Mouse (Mus musculus) liver, embryonic 12.5 days (tissue): ENCODE data around the gene Pon3. TPM values are rescaled to one million over a fixed set of nuclear protein-coding genes. Genes with fewer than 3 reads are reported as not detected.
A peak's percentile ranks its signal among the peaks of the same experiment; 100 is the strongest.

ENCODE experiments used
- ATAC-seq: fragments of 200-750 bp; cut with Nextera tagmentation; 2 replicates; pipeline ENCODE4 v1.8.0; 2017; ENCODE audit warnings: moderate number of reproducible peaks, mild to moderate bottlenecking, moderate library complexity
- H3K27ac ChIP-seq: fragments of 300-500 bp; sonication (generic); 2 replicates; pipeline ENCODE4 v1.5.1; 2016; ENCODE audit warnings: mild to moderate bottlenecking
- H3K27me3 ChIP-seq: fragments of 300-500 bp; sonication (generic); replicated peaks from 2 replicates; pipeline ENCODE4 v1.6.1; 2016; ENCODE audit warnings: mild to moderate bottlenecking, moderate library complexity
- H3K36me3 ChIP-seq: fragments of 300-500 bp; sonication (generic); 2 replicates; pipeline ENCODE4 v1.6.1; 2016; ENCODE audit warnings: mild to moderate bottlenecking, moderate library complexity
- H3K4me1 ChIP-seq: fragments of 300-500 bp; sonication (generic); 2 replicates; pipeline ENCODE4 v1.6.1; 2016
- H3K4me2 ChIP-seq: fragments of 300-500 bp; sonication (generic); 2 replicates; pipeline ENCODE4 v1.6.1; 2016; ENCODE audit warnings: mild to moderate bottlenecking, moderate library complexity
- H3K4me3 ChIP-seq: fragments of 300-500 bp; sonication (generic); 2 replicates; pipeline ENCODE4 v1.5.1; 2016; ENCODE audit warnings: mild to moderate bottlenecking, moderate library complexity
- H3K9ac ChIP-seq: fragments of 300-500 bp; sonication (generic); 2 replicates; pipeline ENCODE4 v1.6.1; 2016; ENCODE audit warnings: mild to moderate bottlenecking, moderate library complexity
- H3K9me3 ChIP-seq: fragments of 300-500 bp; sonication (generic); replicated peaks from 2 replicates; pipeline ENCODE4 v1.6.1; 2016; ENCODE audit warnings: mild to moderate bottlenecking, moderate library complexity
- WGBS: fragments of 180-500 bp; shearing (Covaris S2); methylation state at CpG from one replicate; pipeline ENCODE4 v1.1.7; 2016; ENCODE audit not compliant: insufficient replicate concordance; 5-methylcytosine and 5-hydroxymethylcytosine counted together
- polyA plus RNA-seq: library from polyadenylated mRNA; unstranded; fragments of >200 nt; fragmentation: Nextera tagmentation; extraction: Ambion mirVana; gene quantifications from 2 replicates; pipeline ENCODE4 v1.2.1, GENCODE M21; 2016

The Pon3 gene
- polyA plus RNA-seq, 1 experiment from 2014 or later, result 16.0 TPM

DNA sequence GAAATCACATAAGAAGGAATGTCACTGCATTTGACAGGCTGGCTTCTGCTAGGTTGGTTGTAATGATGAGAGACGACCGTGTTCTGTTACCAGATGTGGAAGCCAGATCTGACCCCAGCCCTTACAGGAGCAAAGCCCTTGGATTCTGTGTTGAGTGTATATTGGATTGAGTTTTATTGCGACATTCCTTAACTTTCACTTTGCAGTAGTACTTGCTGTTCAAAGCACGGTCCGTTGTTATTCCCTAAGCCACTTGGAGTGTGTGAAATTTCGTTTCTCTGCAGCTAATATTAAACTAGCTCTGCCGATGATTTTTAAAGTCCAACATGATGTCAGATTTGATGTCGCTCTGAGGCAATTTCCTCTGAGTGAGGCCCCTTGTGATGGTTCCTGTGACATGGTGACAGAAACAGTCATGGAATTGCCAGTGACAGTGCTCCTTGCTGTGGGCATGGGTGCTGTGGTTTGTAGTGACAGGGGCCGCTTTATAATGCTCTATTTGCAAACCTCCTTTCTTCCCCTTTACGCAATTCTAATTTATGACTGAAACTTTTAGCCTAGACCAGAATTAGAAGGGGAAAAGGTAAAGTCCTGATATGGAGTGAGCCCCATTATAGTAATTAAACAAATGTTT lies 81.8 kb downstream of the Pon3 start:
- Histone ChIP-seq H3K27me3 (no peaks in the 10 kb centered on the region), H3K36me3 (no peaks in the 10 kb centered on the region), H3K4me2 (no peak overlapping the region), H3K27ac (no peak overlapping the region), H3K9ac (no peak overlapping the region), H3K4me1 (peaks cover 5% of the 10 kb centered on the region; the same call in 1 of the 2 replicates), H3K9me3 (no peaks in the 10 kb centered on the region), H3K4me3 (no peak overlapping the region)
- ATAC-seq, result no peak
- 65% methylated on average over 10 of the region's 10 CpGs for WGBS

DNA sequence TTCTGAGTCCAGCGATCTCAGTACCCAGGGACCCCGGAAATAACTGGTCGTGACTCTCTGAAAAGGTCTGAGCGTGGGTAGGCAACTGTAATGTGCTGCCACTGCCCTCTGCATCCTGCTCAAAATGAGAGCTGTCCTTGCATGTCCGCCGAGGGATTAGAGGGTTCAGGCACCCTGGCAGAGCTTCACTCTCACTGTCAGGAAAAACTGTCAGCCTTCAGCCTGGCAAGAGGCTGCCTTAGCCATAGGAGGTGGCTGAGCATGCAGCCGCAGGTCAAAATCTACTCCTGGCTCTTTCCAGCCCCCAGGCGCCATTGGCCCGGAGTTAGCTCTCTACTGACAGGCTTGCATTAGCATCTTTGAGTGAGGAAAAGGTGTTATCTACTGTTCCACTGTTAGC lies 83.5 kb downstream of the Pon3 start:
- no peak overlapping the region for H3K4me3 ChIP-seq
- H3K4me2 ChIP-seq, result no peak overlapping the region
- no peaks in the 10 kb centered on the region for H3K27me3 ChIP-seq
- H3K4me1 ChIP-seq, result peaks cover 8% of the 10 kb centered on the region
- no peak for ATAC-seq
- no peaks in the 10 kb centered on the region for H3K9me3 ChIP-seq
- WGBS, result 74% methylated on average over 9 of the region's 9 CpGs
- H3K36me3 ChIP-seq, result no peaks in the 10 kb centered on the region
- no peak overlapping the region for H3K27ac ChIP-seq
- H3K9ac ChIP-seq, result no peak overlapping the region

DNA sequence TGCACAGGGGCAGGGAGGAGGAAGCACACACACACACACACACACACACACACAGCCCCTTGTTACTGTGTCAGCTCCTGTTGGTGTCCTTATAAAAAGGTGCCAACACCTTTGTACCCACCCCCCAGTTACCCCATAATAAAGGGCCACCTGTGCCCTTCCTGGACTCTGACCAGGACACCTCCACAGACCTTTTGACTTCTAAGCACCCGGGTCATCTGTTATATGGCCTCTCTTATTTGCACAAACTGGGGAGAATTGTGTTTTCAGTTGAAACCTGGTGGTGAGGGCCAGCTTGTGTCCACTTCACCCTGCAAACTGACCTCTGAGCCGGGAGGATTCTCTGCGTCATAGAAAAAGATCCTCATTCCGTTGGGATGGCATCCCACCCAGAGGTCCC lies 84.7 kb downstream of the Pon3 start:
- Histone ChIP-seq H3K27ac (peak overlapping the region; percentile 53; the same call in 1 of the 2 replicates), H3K4me3 (no peak overlapping the region), H3K27me3 (no peaks in the 10 kb centered on the region), H3K9ac (no peak overlapping the region), H3K4me2 (no peak overlapping the region), H3K4me1 (peaks cover 18% of the 10 kb centered on the region), H3K9me3 (no peaks in the 10 kb centered on the region), H3K36me3 (no peaks in the 10 kb centered on the region)
- WGBS, result 66% methylated on average over 4 of the region's 4 CpGs
- peak; percentile 68 for ATAC-seq

Other genes with a start within 250 kb of the Pon3 start
- 0.66 and 0.98 TPM in 2 replicates for gene Pon1, start 62.3 kb downstream of the Pon3 start, polyA plus RNA-seq
- gene Pon2, start 42.2 kb upstream of the Pon3 start, polyA plus RNA-seq, result 59.3 and 60.6 TPM in 2 replicates
- 35.6 and 35.9 TPM in 2 replicates for gene Asb4, start 127.1 kb upstream of the Pon3 start, polyA plus RNA-seq
- gene Pdk4, start 240.0 kb upstream of the Pon3 start, polyA plus RNA-seq, result 2.0 and 2.4 TPM in 2 replicates